Mouse (Mus musculus): ENCODE results near the gene Gpr26.

- TF ChIP-seq CTCF (IDR thresholded peaks at IDR 0.05) (no peak), EP300 (IDR thresholded peaks at IDR 0.05) (no peak)
Observed at GRCm38 (mm10) chr7:132009002-132009401, 42.7 kb downstream of the Gpr26 start.
